Mouse (Mus musculus): Measurements from ENCODE around the gene Mnat1.
A peak's percentile ranks its signal among the peaks of the same experiment; 100 is the strongest.

The Mnat1 gene

GRCm38 (mm10) chr12:73231552-73231951 is 108.0 kb downstream of the Mnat1 start:
- no peak for DNase-seq (ENCODE audit: low read depth, low spot score)

- no peak for DNase-seq (ENCODE audit: low read depth, low spot score)
These were observed 109.1 kb downstream of the Mnat1 start for GRCm38 (mm10) chr12:73232586-73232985.

- DNase-seq (ENCODE audit: low read depth, low spot score): no peak
These were observed 118.4 kb downstream of the Mnat1 start for GRCm38 (mm10) chr12:73241960-73242359.

GRCm38 (mm10) chr12:73245687-73246086 is 122.2 kb downstream of the Mnat1 start:
- no peak for DNase-seq (ENCODE audit: low read depth, low spot score)

GRCm38 (mm10) chr12:73255006-73255405 is 131.5 kb downstream of the Mnat1 start:
- DNase-seq (ENCODE audit: low read depth, low spot score): no peak

- DNase-seq (ENCODE audit: low read depth, low spot score): no peak
These were observed 135.8 kb downstream of the Mnat1 start for GRCm38 (mm10) chr12:73259269-73259668.

- no peak for DNase-seq (ENCODE audit: low read depth, low spot score)
These were observed 136.8 kb downstream of the Mnat1 start for GRCm38 (mm10) chr12:73260339-73260738.

- no peak for DNase-seq (ENCODE audit: low read depth, low spot score)
These were observed 142.0 kb downstream of the Mnat1 start for GRCm38 (mm10) chr12:73265381-73265978.

- DNase-seq (ENCODE audit: low read depth, low spot score): no peak
These were observed 143.1 kb downstream of the Mnat1 start for GRCm38 (mm10) chr12:73266597-73266996.

GRCm38 (mm10) chr12:73268497-73268896 is 145.0 kb downstream of the Mnat1 start:
- DNase-seq (ENCODE audit: low read depth, low spot score): no peak

- no peak for DNase-seq (ENCODE audit: low read depth, low spot score)
These were observed 146.0 kb downstream of the Mnat1 start for GRCm38 (mm10) chr12:73269531-73269930.

GRCm38 (mm10) chr12:73269933-73270332 is 146.4 kb downstream of the Mnat1 start:
- DNase-seq (ENCODE audit: low read depth, low spot score): no peak

- no peak for DNase-seq (ENCODE audit: low read depth, low spot score)
These were observed 151.4 kb downstream of the Mnat1 start for GRCm38 (mm10) chr12:73274921-73275320.

- peak; percentile 86 for DNase-seq (ENCODE audit: low read depth, low spot score)
These were observed 163.0 kb downstream of the Mnat1 start, which contains the start of the genes Trmt5 and Slc38a6 for GRCm38 (mm10) chr12:73286287-73287092. Trmt5 (minus strand) TSS chr12:73286710. Slc38a6 (plus strand) TSS chr12:73286779.

- no peak for DNase-seq (ENCODE audit: low read depth, low spot score)
These were observed 164.1 kb downstream of the Mnat1 start for GRCm38 (mm10) chr12:73287609-73288008.

GRCm38 (mm10) chr12:73288626-73289025 is 165.1 kb downstream of the Mnat1 start:
- no peak for DNase-seq (ENCODE audit: low read depth, low spot score)

- no peak for DNase-seq (ENCODE audit: low read depth, low spot score)
These were observed 171.4 kb downstream of the Mnat1 start for GRCm38 (mm10) chr12:73294884-73295283.

- DNase-seq (ENCODE audit: low read depth, low spot score): no peak
These were observed 172.1 kb downstream of the Mnat1 start for GRCm38 (mm10) chr12:73295505-73296140.

- no peak for DNase-seq (ENCODE audit: low read depth, low spot score)
These were observed 175.1 kb downstream of the Mnat1 start for GRCm38 (mm10) chr12:73298621-73299020.

- DNase-seq (ENCODE audit: low read depth, low spot score): no peak
These were observed 177.0 kb downstream of the Mnat1 start for GRCm38 (mm10) chr12:73300531-73300930.

GRCm38 (mm10) chr12:73304636-73305035 is 181.1 kb downstream of the Mnat1 start:
- no peak for DNase-seq (ENCODE audit: low read depth, low spot score)

GRCm38 (mm10) chr12:73307750-73308149 is 184.2 kb downstream of the Mnat1 start:
- DNase-seq (ENCODE audit: low read depth, low spot score): no peak

- no peak for DNase-seq (ENCODE audit: low read depth, low spot score)
These were observed 185.2 kb downstream of the Mnat1 start for GRCm38 (mm10) chr12:73308711-73309110.

All from retina, postnatal 7 days (tissue).